ENCODE assay signal across 14 mouse cellular contexts in the genomic region with DNA sequence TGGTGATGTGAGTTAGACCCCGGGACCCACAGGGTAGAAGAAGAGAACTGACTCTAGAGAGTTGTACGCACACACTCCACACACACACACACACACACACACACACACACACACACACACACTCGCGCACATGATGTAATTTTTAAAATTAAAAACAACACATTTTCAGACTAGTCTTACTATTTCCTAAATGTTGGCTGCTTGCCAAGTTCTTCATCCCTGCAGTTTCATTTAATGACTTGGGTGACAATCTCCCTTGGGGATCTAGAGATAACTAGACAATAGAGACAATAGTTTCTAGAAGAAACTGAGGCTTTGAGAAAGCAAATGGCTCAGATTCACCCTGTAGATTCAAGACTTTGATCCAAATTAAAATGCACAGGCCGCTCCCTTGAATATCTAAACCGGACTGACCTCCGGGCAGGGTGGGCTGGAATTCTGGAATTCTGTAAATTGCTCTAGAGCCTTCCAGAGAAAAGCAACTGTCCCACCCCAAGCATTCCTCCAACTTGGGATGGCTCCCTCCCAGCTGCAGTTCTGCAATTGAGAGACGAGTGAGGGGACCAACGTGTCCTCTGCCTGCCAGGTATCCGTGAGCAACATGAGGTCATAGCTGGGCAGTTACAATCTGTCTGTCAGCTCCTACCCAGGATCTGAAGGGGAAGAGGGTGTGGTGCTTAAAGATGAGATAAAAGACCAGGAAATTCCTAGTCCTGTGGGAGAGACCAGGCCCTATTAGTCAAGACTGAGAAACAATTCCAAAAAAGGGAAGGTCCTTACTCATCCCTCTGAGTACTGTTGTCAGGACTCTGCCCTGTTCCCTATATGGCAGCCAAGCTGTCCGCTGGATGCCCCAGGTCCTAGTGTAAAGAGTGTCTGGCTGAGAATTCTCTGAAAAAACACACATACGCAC. TPM values are rescaled to one million over a fixed set of nuclear protein-coding genes. Genes with fewer than 3 reads are reported as not detected.
DNase-seq lines count a peak whose midpoint lies in the region; ATAC-seq and TF ChIP-seq lines count a peak whose summit lies in the region.
"Had no signal": no experiment of that assay in that cellular context is flagged by ENCODE, and none has a peak within 500 bp of the region (broad histone marks: within the 10 kb centered on the region; RNA-seq: fewer than 3 reads in every experiment).

No protein-coding gene starts in this region.

- 63% methylated on average over 12 of the region's 12 CpGs for WGBS in heart, postnatal 0 days

- peaks cover 7% of the 10 kb centered on the region; the same call in 1 of the 2 replicates for H3K9me3 ChIP-seq in heart, postnatal 0 days (replicated peaks; ENCODE audit: control insufficient read depth, low read length)
- H3K9me3 ChIP-seq: midbrain, embryonic 15.5 days had no signal

- no peak for TF ChIP-seq CTCF in heart, postnatal 0 days (IDR thresholded peaks at IDR 0.05; ENCODE audit: low read depth)

- H3K27me3 ChIP-seq in heart, postnatal 0 days (ENCODE audit: control insufficient read depth, insufficient read depth, low read length), result no peaks in the 10 kb centered on the region
- H3K27me3 ChIP-seq: CH12.LX; kidney, embryonic 15.5 days; midbrain, embryonic 15.5 days had no signal

- H3K9ac ChIP-seq in heart, postnatal 0 days (replicated peaks; ENCODE audit: low read depth, low read length), result no peak overlapping the region
- H3K9ac ChIP-seq: kidney, embryonic 15.5 days; liver, embryonic 14.5 days; midbrain, embryonic 15.5 days had no signal

- no peak for TF ChIP-seq EP300 in heart, postnatal 0 days (IDR thresholded peaks at IDR 0.05; ENCODE audit: low read depth)

- no peaks in the 10 kb centered on the region for H3K36me3 ChIP-seq in heart, postnatal 0 days (replicated peaks; ENCODE audit: control insufficient read depth, insufficient read depth, low read length)
- H3K36me3 ChIP-seq: kidney, embryonic 15.5 days; midbrain, embryonic 15.5 days had no signal

- peak overlapping the region; percentile 46; the same call in 1 of the 2 replicates for H3K27ac ChIP-seq in heart, postnatal 0 days (ENCODE audit: low read depth)
- H3K27ac ChIP-seq: kidney, embryonic 15.5 days; liver, embryonic 14.5 days; midbrain, embryonic 15.5 days had no signal

- H3K4me3 ChIP-seq in heart, postnatal 0 days (ENCODE audit: low read depth, low read length), result no peak overlapping the region
- H3K4me3 ChIP-seq: kidney, embryonic 15.5 days; midbrain, embryonic 15.5 days had no signal

- ATAC-seq in heart, postnatal 0 days (ENCODE audit: insufficient read depth, low read depth), result peak; percentile 34; the same call in 1 of the 2 replicates
- ATAC-seq in inflammation-experienced regulatory T-cells, adult 6 months, result no peak

- DNase-seq in heart, adult 11 months, result peak; percentile 96
- DNase-seq in heart, postnatal 4 days, result no peak
- DNase-seq in 3134 (ENCODE audit: extremely low read depth, insufficient read length, low spot score) (peak; percentile 60), NIH3T3 (ENCODE audit: low read depth) (peak; percentile 41)
- peak; percentile 39 for DNase-seq in heart, postnatal 0 days (ENCODE audit: low spot score)
- no peak for DNase-seq in left cerebral cortex, adult 8-10 months (ENCODE audit: low spot score in 2 of 2)
- no peak for DNase-seq in spleen, adult 12 weeks (ENCODE audit: low spot score)

- H3K4me2 ChIP-seq in heart, postnatal 0 days (ENCODE audit: low read depth, low read length), result no peak overlapping the region
- H3K4me2 ChIP-seq: kidney, embryonic 15.5 days; midbrain, embryonic 15.5 days had no signal

- H3K4me1 ChIP-seq in heart, postnatal 0 days (ENCODE audit: control insufficient read depth, insufficient read depth), result peaks cover 9% of the 10 kb centered on the region; the same call in 1 of the 2 replicates
- H3K4me1 ChIP-seq: kidney, embryonic 15.5 days; midbrain, embryonic 15.5 days had no signal

RNA-seq across cellular contexts. Expression of gene Flnb, which starts 8.5 kb away (rescaled TPM):
- total RNA-seq in heart, postnatal 4 days (2021), result 10 to 100 TPM; 42.8 to 47.3 TPM
- 40.7 and 42.9 TPM in 2 replicates for total RNA-seq in heart, postnatal 0 days (2014; rRNA removed; ENCODE audit: low replicate concordance)
- 3.8 and 4.0 TPM in 2 replicates for polyA plus RNA-seq in heart, postnatal 0 days (2015; fragmentation: Nextera tagmentation; extraction: Ambion mirVana)
- polyA plus RNA-seq in inflammation-experienced regulatory T-cells, adult 6 months (2017; shearing (Covaris generic)), result 10 to 100 TPM in 1 of 3 experiments, 1 to 10 TPM in 2; 5.4 to 11.4 (median 6.1) TPM
- total RNA-seq in left cerebral cortex, adult 8-10 months (2022), result 10 to 100 TPM; 27.6 to 79.3 (median 41.4) TPM

RNA-seq across cellular contexts. Expression of gene Gm26661, which starts 17.9 kb away (rescaled TPM):
- total RNA-seq in heart, postnatal 4 days (2021), result not detected
- not detected in 2 replicates for total RNA-seq in heart, postnatal 0 days (2014; rRNA removed; ENCODE audit: low replicate concordance)
- polyA plus RNA-seq in heart, postnatal 0 days (2015; fragmentation: Nextera tagmentation; extraction: Ambion mirVana), result not detected in 2 replicates
- polyA plus RNA-seq in inflammation-experienced regulatory T-cells, adult 6 months (2017; shearing (Covaris generic)), result not detected
- total RNA-seq in left cerebral cortex, adult 8-10 months (2022), result not detected
- total RNA-seq: CH12.LX; common myeloid progenitor, adult 5-6 weeks; hematopoietic stem cell, adult 5-6 weeks had no signal
- polyA plus RNA-seq: kidney, embryonic 15.5 days; liver, embryonic 14.5 days; midbrain, embryonic 15.5 days had no signal

Comparison
In these comparisons a context has a peak if more than half of its experiments do, and no peak if none do; other contexts are left out.
1. DNase-seq: peak in heart, adult 11 months (single experiment), 3134 (single experiment), NIH3T3 (single experiment) and heart, postnatal 0 days (single experiment); none in heart, postnatal 4 days (single experiment), left cerebral cortex, adult 8-10 months (0 of 2) and spleen, adult 12 weeks (single experiment).